Mouse (Mus musculus) cortical plate, adult 2 months (tissue): ENCODE results near the gene Spag6.

Experiments
- CTCF ChIP-seq: fragments of 200-500 bp; IDR thresholded peaks from 2 replicates; pipeline ENCODE4 v1.5.1; 2011; ENCODE audit warnings: mild to moderate bottlenecking, control low read depth, low read length; ENCODE audit not compliant: insufficient read depth; ENCODE audit errors: extremely low read depth
- POLR2A ChIP-seq: fragments of 200-500 bp; IDR thresholded peaks from 2 replicates; pipeline ENCODE4 v1.6.1; 2011; ENCODE audit warnings: mild to moderate bottlenecking, low read length, control low read depth; ENCODE audit not compliant: insufficient read depth; ENCODE audit errors: extremely low read depth

GRCm38 (mm10) chr2:18722208-18722830 is 28.5 kb downstream of the Spag6 start:
- TF ChIP-seq CTCF (no peak), POLR2A (no peak)
